Mouse (Mus musculus): ENCODE measurements around the gene Vps37b.

The Vps37b gene

GRCm38 (mm10) chr5:124043999-124044398 lies 11.9 kb upstream of the Vps37b start:
- no peak for DNase-seq

GRCm38 (mm10) chr5:124043212-124043978 lies 11.3 kb upstream of the Vps37b start:
- no peak for DNase-seq

- no peak for DNase-seq
Measured at GRCm38 (mm10) chr5:124041097-124041496, 9.0 kb upstream of the Vps37b start.

GRCm38 (mm10) chr5:124039602-124040001 lies 7.5 kb upstream of the Vps37b start:
- no peak for DNase-seq

GRCm38 (mm10) chr5:124036836-124037235 lies 4.8 kb upstream of the Vps37b start:
- DNase-seq, result no peak

GRCm38 (mm10) chr5:124036341-124036740 lies 4.3 kb upstream of the Vps37b start:
- DNase-seq, result no peak

- DNase-seq, result no peak
Measured at GRCm38 (mm10) chr5:124035806-124036205, 3.7 kb upstream of the Vps37b start.

GRCm38 (mm10) chr5:124035406-124035805 lies 3.3 kb upstream of the Vps37b start:
- no peak for DNase-seq

- no peak for DNase-seq
Measured at GRCm38 (mm10) chr5:124034471-124034870, 2.4 kb upstream of the Vps37b start.

- peak; percentile 30 for DNase-seq
Measured at GRCm38 (mm10) chr5:124031068-124031955, 758 bp downstream of the Vps37b start.

GRCm38 (mm10) chr5:124030386-124031067 lies 1.5 kb downstream of the Vps37b start:
- no peak for DNase-seq

GRCm38 (mm10) chr5:124029220-124030035 lies 2.6 kb downstream of the Vps37b start:
- DNase-seq, result no peak

GRCm38 (mm10) chr5:124028680-124029079 lies 3.4 kb downstream of the Vps37b start:
- DNase-seq, result no peak

- no peak for DNase-seq
Measured at GRCm38 (mm10) chr5:124027702-124028470, 4.2 kb downstream of the Vps37b start.

- DNase-seq, result no peak
Measured at GRCm38 (mm10) chr5:124026568-124026967, 5.5 kb downstream of the Vps37b start.

- DNase-seq, result peak; percentile 82
Measured at GRCm38 (mm10) chr5:124025587-124026441, 6.3 kb downstream of the Vps37b start.

- DNase-seq, result no peak
Measured at GRCm38 (mm10) chr5:124025146-124025545, 6.9 kb downstream of the Vps37b start.

GRCm38 (mm10) chr5:124024677-124025076 lies 7.4 kb downstream of the Vps37b start:
- no peak for DNase-seq

GRCm38 (mm10) chr5:124022365-124022764 lies 9.7 kb downstream of the Vps37b start:
- no peak for DNase-seq

- DNase-seq, result no peak
Measured at GRCm38 (mm10) chr5:124021701-124022100, 10.4 kb downstream of the Vps37b start.

- no peak for DNase-seq
Measured at GRCm38 (mm10) chr5:124021148-124021547, 10.9 kb downstream of the Vps37b start.

Measured in kidney, adult 9 months (tissue).